Mouse (Mus musculus) urinary bladder, postnatal 10 days (tissue): Measurements from ENCODE around the gene Srbd1.

Experiments used
- DNase-seq: peaks from one replicate; pipeline ENCODE4 v3.0.0; 2022; ENCODE audit warnings: low spot score

Srbd1 gene

DNA sequence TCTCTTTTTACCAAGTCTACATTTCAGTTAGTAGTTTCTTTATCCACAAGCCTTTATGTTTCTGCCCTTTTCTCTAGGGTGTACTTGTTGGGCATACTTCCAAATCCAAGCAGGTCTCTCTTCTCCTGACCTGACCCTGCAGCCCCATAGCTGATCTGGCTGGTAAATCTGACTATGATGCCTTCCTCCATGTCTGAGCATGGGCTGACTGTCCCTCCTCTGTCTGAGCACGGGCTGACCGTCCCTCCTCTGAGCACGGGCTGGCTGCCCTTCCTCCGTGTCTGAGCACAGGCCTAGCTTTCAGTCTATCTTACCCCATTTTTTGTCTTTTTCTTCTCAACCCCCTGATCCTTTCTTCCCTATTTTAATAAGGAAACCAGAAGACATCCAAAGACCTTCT lies 162.7 kb downstream of the Srbd1 start:
- DNase-seq, result no peak

DNA sequence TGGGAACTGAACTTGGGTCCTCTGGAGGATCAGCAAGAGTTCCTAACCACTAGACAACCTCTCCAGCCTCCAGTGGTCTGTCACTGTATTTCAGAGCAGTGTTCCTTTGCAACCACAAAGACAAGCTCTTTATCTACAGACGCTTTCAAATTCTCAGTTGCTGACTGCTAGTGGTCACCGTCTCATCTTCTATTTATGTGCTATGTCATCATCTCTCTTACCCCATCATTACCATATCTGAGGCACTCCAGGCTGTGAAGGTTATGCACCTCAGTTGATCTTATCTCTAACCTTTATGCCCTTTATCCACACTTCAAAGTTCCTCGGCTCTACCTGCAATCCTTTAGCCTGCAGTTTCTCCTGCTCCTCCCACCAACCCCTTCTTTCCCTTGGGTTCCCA lies 163.1 kb downstream of the Srbd1 start:
- no peak for DNase-seq

DNA sequence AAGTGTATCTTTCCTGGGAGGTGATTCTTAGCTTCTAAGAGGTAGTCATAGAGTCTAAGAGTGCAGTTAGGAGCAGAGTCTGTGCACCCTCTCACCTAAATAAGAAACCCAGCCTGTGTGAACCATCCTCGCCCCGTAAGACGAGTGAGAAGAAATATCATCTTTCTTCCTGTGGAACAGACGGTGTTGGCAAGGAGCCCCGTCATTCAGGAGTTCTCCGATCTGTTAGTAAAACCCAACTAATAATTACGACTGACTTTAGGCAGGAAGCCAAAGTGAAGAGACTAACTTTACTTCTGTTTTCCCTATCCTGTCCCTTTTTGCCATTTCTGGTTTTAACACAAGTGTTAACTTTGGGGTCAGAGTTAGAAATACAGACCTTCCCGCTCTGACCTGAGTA lies 166.1 kb downstream of the Srbd1 start:
- DNase-seq, result no peak

DNA sequence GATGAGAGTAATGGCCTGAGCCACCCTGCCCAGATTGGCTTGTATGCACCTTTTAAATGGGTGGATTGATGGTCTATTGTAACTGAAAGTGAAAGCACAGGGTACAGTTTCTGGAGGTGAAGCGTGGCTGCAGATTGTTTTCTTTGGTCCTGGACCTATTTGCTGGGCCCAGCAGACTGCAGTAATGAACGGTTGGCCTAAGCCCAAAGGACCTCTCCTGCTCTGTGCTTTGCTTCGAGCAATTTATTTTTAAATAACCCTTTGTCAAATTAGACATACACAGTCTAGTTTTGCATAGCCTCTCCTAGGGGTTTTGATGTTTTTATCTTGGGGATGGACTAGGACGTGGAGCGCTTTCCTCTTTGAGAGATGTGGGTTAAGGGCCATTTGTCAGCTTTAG lies 169.9 kb downstream of the Srbd1 start:
- DNase-seq, result no peak

DNA sequence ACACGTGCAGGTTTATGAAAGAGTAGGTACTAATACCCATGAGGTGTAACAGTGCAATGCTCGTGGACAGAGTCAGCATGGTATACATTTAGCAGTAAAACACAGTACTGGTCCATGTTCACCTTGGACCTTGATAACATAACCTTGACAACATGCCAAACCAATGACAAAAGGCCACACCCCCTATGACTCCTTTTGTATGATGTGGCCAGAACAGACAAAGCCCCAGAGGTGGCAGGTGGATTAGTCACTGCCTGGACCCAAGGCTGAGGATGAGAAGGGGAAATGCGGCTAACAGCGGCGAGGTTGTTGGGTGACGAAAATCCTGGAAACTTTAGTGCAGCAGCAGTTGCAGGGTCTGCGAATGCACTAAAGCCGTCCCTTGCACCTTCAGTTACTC lies 170.4 kb downstream of the Srbd1 start:
- no peak for DNase-seq

DNA sequence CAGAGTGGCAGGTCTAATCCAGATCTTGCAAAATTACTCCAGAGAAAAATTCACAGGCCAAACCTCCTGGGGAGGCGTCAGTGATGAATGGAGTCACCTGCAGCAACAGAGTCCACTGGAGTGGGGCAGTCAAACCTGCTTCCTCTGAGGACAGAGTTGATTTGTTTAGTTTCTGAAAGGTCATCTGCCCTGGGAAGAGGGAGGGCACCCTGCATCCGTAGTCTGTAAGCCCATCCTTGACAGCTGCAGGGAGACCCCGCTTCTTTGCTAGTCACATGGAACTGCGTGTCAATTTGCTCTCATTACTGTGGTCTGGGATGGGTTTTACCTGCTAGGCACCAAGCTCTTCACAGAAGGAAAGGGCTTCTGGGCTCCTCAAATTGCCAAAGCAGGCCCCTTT lies 173.9 kb downstream of the Srbd1 start:
- DNase-seq, result no peak

DNA sequence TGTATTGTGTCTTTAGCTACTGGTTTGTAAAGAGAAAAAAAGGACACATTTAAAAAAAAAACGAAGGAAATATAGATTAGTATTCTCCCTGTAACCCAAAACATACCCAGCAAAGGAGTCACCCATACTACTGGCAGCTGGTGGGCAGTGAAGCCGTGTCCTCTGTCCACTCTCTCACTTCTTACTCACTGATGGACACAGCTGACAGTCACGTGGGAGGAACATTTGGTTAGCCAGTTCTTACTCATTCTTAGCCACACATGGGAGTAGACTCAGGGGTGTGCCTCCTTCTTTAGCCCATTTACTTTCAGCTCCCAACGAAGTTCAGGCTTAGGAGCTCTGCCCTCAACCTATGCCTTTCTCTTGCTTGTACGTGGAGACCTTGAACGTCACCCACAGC lies 183.3 kb downstream of the Srbd1 start:
- DNase-seq, result no peak

DNA sequence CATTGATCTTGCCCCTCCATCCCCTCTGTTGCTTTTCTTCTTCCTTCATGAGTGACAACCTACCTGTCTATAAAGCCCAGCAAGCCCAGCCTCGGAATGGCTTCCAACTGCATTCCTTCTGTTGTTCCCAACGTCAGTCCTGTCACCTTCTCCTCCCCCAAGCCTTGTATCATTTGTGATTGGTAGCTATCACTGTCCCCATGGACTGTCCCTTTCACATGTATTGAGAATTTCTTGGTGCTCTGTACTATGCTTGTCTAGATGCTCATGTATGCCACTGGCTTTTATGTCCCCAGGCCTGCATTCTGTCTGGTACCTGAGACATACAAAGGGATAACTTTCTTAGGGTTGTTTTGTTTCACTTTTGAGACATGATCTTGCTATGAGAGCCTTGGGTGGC lies 193.2 kb downstream of the Srbd1 start:
- DNase-seq, result no peak

DNA sequence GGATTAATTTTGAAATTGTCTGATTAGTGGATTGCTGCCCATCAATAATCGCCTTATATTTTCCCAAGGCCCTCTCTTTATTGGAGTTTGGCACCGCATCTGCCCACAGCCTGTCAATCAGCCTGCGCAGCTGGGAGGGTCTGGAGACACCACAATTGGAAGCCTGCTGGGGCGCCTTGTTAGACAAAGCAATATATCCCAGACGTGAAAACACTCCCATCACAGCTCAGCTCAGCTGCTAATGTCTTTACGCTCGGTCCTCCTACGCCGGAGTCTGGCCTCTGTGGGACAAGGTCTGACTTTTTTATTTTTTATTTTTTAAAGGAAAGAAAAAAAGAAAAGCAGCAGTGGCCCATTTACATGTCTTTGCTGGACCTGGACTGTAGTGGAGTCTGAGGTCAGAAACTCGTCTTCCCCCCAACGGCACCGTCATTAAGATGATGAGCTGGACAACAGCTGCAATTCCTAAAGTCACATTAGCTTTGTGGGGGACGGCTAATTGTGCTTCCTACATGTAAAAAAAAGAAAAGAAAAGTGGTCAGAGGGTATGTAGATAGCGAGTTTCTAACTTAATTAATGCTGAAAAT lies 195.0 kb downstream of the Srbd1 start:
- DNase-seq, result no peak

DNA sequence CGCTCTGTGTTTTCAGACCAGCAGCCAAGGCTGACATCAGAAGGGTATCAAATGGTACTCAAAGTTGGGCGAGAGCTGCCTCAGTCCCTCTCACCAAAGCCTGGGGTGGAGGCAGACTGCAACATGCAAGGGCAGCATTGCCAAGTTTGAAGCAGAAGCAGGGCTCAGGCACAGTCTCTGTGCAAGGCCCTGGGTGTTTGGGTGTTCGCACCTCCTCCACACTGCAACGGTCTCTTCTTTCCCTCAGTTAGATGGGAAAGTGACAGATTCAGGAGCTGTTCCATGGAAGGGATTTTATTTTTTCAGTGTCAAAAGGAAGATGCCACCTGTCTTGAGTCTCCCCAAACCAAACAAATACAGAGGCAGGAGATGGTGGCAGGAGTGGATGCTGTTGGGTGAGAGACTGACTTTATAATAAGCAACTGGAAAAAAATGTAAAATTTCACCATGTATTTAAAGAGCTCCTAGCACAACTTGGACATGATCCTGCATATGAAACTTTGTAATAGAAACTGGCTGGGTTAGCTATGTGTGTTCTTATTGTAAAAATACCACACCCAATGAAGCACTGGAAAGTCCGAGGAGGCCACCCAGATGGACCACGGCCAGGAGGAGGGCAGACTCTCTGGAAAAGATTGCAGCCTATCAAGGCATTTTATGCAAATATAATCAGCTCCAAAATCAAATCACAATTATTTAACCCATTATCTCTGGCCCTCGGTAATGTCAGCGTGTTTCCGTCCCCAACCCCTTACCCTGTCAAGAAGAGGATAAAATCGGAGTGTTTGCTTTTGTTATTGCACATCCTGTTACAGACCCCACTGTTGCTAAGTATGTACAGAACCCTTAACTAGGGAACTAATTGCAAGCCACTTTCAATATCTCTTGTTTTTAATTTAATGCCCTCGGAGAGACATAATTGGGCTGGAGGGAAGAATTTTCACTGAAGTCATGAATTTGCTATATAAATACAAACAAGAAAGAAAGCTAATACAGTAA lies 195.8 kb downstream of the Srbd1 start:
- DNase-seq, result no peak

DNA sequence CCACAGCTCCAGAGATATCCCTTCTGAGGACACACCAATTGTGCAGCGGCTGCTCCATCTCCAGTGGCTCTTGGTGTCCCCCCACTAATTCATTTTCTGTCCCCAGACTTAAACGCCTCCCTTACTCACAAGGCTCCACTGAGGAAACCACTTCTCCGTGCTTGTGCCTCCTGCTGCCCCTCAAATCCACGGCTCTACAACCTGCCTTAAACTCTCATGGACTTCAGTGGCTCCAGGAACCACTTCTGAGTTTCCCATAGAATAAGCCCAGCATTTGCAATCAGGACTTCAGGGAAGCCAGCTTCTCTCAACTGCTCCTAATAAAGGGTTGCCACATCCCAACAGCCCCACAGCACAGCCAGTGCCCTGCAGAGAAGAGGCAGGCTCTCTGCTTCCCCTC lies 200.2 kb downstream of the Srbd1 start:
- DNase-seq, result no peak

DNA sequence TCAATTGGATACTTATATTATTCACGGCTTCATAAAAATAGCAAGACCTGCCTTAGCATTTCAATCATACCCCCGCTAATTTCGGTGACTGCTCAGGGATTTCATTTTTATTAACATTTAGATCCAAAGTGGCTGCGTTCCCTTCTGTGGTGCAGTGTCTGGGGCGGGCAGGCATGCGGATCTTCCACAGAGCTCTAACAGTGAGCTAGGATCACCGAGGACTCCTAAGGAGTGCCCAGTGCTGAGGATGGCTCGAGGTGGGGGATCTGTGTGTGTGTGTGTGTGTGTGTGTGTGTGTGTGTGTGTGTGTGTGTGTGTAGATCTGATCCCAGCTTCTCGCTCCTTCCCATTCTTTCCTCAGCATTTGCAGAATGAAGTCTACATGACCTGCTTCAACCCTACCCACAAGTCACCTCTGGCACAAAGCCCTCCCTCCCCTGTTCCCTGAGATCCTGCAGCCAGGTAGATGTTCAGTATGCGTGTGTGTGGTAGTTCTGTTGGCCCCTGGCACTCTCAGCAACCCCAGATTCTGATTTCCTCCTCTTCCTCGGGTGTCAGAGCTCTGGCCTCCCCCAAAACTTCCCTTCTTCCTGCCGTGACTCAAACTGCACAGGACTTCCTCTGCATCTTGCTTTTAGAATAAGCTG lies 200.9 kb downstream of the Srbd1 start:
- no peak for DNase-seq

DNA sequence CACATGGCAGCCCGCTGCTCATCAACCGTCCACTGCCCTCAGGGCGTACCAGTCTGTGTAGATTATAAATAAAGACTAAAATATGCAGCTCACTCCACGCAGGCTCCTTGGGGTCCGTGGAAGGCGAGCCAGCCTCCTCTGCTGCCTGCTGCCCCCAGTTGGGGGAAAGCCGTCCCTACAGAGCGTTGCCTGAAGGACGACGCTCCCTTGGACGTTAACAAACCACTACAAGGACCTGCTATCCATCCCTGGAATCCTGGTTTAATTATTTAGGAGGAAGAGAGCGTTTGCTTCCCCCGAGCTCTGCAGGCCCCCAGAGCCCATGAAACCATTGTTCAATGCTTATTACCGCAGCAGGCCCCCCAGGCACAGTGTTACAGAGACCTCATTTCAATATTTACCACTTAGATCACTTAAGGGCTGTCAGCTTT lies 201.4 kb downstream of the Srbd1 start:
- DNase-seq, result no peak

DNA sequence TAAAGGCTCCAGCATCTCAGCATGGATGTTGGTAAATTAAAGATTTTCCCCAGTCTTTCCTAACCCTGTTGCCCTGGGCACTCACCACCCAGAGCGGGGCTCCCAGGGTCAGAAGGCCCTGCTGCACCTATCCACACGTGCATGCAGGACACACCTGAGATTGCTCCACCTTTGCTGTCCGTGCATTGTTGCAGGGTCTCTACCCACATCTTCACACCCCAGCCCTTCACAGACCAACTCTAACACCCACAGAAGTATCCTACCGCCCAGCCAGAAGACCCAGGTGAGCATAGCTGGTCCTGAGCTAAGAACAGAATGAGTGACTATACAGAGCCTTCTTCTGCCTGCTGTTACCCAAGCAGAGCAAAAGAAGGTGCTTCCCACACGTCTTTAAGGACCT lies 201.9 kb downstream of the Srbd1 start:
- DNase-seq, result no peak

DNA sequence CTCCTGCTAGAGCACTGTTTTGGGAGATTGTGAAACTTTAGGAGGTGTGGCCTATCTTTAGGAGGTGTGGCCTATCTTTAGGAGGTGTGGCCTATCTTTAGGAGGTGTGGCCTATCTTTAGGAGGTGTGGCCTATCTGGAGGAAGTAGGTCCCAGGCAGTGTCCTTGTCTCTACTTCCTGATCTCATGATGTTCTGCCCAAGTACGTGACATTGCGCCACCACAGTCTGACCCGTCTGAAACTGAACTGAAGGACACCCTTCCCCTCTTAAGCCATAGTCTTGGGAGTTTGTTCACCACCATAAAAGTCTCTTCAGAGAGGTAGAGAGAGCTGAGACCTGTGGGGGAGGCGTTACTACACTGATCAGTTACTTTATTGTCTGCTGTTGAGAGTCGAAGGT lies 202.9 kb downstream of the Srbd1 start:
- no peak for DNase-seq

DNA sequence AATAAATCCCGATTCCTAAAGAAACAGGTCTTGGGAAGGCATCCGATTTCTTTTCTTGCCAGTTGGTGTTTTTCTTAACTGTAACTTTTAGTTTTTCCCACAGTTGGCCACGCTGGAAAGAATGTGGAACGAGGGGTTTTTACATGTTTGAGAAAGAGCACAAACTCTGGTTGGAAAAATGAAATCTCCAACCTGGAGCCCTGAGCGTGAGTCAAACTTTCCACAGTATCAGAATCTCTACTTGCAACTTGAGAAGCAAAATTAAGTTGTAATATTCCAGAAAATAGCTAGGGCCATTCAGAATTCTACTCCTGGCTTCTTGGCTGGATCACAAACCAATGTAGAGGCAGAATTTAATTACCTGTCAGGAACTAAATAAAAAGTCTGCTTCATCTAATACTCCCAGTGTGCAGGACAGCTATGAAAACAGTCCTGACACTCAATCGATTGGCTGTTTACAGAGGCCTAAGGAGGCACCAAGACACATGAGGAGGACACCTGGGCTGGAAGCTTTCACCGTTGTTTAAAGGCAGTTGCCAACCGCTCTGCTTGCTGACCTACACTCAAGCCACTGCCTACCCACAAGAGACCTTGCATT lies 203.7 kb downstream of the Srbd1 start:
- DNase-seq, result no peak

DNA sequence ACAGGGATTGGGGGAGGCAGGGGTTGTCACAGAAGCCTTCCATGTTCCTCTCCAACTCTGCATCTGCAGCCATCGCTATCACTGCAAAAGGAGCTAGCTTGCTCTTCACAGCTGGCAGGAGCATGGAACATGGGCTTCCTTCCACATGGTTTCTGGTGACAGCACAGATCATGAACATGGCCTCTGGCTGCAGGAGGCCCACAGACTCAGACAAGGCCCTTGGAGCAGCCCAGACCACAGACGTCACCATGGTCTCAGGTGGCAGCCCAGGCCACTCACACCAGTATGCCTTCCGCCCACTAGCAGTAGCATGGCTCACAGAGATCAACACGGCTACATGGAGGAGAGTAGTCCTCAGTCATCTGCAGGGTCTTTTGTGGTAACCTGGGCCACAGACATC lies 207.8 kb downstream of the Srbd1 start:
- no peak for DNase-seq

DNA sequence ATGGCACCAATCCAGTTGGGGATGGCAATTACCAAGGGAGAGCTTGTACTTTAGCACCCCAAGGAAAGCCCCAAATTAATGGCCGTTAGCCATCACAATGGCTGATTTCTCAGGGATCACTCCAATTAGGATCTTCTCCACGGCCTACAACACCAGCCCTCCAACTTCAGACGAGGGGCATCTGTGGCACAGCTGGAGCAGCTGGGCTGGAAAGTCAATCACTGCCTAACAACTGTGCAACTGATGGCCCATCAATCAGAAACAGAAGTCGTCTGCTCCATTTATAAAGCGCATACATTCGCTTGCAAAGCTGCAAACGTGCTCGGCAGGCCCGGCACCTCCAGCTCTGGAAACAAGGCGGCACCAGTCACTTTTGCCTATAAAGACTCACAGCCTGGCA lies 209.7 kb downstream of the Srbd1 start:
- DNase-seq, result no peak
